Mouse (Mus musculus) layer of hippocampus, adult 2 months (tissue): ENCODE results near the gene Ggt1. TPM values are rescaled to one million over a fixed set of nuclear protein-coding genes. Genes with fewer than 3 reads are reported as not detected.
"Not testable (repeated sequence)": the region's sequence is repeated elsewhere in the genome, so short reads cannot be mapped to it uniquely, and the experiment has no call there.

ENCODE experiments used
- DNase-seq, 2 experiments: peaks; one replicate each; pipeline ENCODE4 v3.0.0; 2022; ENCODE audit warnings: low spot score in 2 of 2
- H3K27ac ChIP-seq: fragments of 200-600 bp; 2 replicates; pipeline ENCODE4 v1.8.1; 2022
- H3K4me3 ChIP-seq: fragments of 200-600 bp; 2 replicates; pipeline ENCODE4 v1.8.1; 2022; ENCODE audit warnings: mild to moderate bottlenecking
- CTCF ChIP-seq: fragments of 200-600 bp; conservative IDR thresholded peaks from 2 replicates; pipeline ENCODE4 v1.8.1; 2022; ENCODE audit warnings: antibody characterized with exemption, mild to moderate bottlenecking, moderate library complexity
- long read RNA-seq, 2 experiments: library from polyadenylated mRNA; stranded (forward); transcript quantifications; one replicate each; pipeline ENCODE4 v2.0.0; 2021; ENCODE audit warnings: borderline mapping rate in 2 of 2
- total RNA-seq, 2 experiments: library from RNA; stranded (reverse); gene quantifications; 2 replicates each; pipeline ENCODE4 v1.2.3; 2021

Gene Ggt1
- total RNA-seq = 1 to 10 TPM; 2.7 to 4.5 TPM
- long read RNA-seq, experiment 1, partial matches to known transcripts = 0 of 2 reads
- long read RNA-seq, experiment 1, other reads (novel, unspliced or antisense) = 2 of 2 reads
- long read RNA-seq, experiment 2, partial matches to known transcripts = 0 of 1 reads
- long read RNA-seq, experiment 2, other reads (novel, unspliced or antisense) = 1 of 1 reads

- no peak for TF ChIP-seq CTCF
- DNase-seq = no peak
- Histone ChIP-seq H3K4me3 (peak within 1 kb of the TSS; percentile 60; the same call in 1 of the 2 replicates), H3K27ac (peak within 1 kb of the TSS; percentile 78)
These were observed at the start of gene Ggt1 for GRCm38 (mm10) chr10:75561071-75561654. Ggt1 (plus strand) TSS chr10:75561604.

DNA sequence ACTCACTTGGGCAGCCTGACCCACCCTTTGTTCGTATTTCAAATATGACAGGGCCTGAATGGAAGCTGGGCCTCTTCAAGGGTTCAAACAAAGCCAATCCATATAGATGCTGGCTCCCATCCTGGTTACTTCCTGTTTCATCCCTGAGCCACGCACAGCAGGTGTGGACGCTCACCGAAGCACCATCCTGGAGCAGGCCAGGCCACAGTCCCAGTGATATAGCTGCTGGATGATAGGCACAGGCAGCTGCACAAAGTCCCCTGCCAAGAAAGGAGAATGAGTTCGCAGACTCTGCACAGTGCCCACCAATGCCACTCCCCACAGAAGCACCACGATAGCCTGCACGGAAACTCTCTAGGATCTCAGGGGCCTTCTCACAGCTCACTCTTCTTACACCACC is 49.5 kb upstream of the Ggt1 start:
- Histone ChIP-seq H3K4me3 (no peak overlapping the region), H3K27ac (no peak overlapping the region)
- DNase-seq = no peak
- no peak for TF ChIP-seq CTCF

- DNase-seq = no peak
- TF ChIP-seq CTCF = no peak
- Histone ChIP-seq H3K4me3 (no peak overlapping the region), H3K27ac (no peak overlapping the region)
These were observed 48.6 kb upstream of the Ggt1 start for GRCm38 (mm10) chr10:75512796-75513195.

DNA sequence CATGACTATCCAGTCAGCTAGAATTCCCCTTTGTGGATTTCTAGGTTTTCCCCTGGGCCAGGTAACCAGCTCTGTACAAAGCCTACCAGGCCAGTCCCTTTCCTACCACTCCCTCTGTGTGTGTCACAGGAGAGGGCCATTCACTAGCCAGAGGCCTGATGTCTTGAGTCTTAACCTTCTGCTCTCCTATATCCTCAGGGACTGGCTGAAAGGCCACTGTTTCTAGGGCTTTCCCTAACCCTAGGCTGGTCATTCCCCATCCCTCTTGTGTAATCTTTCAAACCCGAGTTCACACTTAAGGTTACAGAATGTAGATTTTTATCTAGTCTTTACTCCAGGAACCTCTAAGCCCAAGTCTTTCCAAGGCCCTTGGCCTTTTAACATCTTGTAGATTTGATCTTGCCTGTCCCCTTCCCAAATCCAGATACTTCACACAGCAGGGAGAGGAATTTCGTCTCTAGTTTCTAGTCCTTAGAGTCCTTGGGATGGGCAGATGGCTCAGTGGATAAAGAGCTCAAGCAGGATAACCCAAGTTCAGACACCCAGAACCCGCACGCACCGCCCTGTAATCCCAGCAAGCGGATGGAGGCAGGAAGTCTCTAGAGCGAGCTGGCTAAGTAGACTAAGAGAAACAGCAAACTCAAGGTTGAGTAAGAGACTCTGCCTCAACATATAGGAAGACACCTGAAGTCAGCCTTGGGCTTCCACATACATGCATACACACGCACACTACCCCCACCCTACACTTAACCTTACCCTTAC is 47.9 kb upstream of the Ggt1 start:
- Histone ChIP-seq H3K4me3 (no peak overlapping the region), H3K27ac (no peak overlapping the region)
- TF ChIP-seq CTCF = no peak
- DNase-seq = no peak

GRCm38 (mm10) chr10:75514361-75514760 is 47.0 kb upstream of the Ggt1 start:
- DNase-seq = no peak
- H3K27ac ChIP-seq = no peak overlapping the region
- no peak overlapping the region for H3K4me3 ChIP-seq
- no peak for TF ChIP-seq CTCF

DNA sequence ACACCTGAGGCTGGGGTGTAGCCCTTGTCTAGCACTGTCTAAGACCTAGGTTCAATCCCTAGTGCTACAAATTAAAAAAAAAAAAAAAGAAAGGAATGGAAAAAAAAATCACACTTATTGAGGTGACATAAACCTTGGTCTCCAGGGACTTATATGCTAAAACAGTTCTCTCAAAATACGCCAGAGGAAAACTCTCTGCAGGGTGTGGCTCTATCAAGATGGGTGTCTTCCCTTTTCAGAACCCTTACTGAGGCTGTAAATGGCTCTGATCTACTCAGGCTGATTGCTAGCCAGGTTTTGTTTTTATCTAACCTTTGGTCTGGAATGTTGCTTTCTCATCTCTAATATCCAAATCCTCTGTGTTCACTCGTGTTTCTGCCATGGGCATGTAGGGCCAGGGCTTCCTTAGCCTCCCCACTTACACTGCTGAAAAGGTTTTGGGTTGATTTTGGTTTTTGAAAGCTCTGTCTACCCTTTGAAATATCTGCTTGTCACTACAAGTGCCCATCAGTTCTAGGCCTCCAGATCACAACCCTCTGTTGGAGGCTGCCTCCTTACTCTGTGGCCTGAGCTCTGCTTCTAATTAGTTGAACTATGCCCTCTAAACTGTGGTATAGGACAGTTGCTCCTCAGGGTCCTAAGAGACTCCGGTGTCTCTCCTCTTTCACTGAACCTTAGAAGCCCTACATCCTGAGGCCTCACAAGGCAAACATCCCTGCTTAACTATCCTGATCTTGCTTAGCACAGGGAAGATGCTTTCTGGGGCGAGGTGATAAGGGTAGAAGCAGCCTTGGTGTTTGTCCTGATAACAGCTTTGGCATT is 46.0 kb upstream of the Ggt1 start:
- no peak for DNase-seq
- H3K27ac ChIP-seq = no peak overlapping the region
- no peak for TF ChIP-seq CTCF
- no peak overlapping the region for H3K4me3 ChIP-seq

GRCm38 (mm10) chr10:75516038-75516723 is 45.2 kb upstream of the Ggt1 start:
- DNase-seq = no peak
- Histone ChIP-seq H3K4me3 (peak overlapping the region; percentile 96), H3K27ac (peak overlapping the region; percentile 98)
- no peak for TF ChIP-seq CTCF

GRCm38 (mm10) chr10:75516724-75517072 is 44.7 kb upstream of the Ggt1 start:
- peak overlapping the region; percentile 98 for H3K27ac ChIP-seq
- no peak for TF ChIP-seq CTCF
- peak in 1 of 2 experiments; percentile 22 for DNase-seq
- peak overlapping the region; percentile 96 for H3K4me3 ChIP-seq

DNA sequence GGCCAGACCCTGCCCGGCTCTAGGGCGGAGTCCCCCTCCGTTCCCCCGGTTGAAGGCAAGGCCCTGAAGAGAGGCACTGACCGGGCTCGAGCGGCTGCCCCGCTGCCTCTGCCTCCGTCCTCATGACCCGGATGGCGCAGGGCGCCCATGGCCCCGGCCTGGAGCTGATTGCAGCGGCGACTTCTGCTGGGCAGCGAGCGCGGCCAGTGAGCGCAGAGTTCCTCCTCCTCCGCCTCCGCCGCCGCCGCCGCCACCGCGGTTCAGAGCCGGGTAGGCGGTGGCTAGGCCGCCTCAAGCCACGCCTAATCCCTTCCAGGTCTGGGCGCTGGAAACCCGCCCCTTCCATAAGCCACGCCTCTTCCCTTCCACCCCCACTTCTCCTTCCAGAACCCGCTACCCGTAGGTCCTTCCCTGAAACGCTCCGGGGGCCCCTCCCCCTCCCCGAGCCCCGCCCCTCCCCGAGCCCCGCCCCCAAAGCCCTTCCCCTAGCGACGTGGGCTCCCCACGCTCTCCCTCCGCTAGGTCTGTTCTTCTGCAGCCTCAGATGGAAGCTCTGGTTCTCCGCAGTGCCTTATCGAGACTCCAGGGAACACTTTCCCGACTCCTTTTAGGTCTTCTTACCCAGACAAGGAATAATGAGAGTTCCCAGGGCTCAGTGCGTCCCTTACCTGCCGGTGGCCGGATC is 44.2 kb upstream of the Ggt1 start, which contains the start of gene Snrpd3:
TSS of gene Snrpd3 (plus strand) at position 479 of the 685 bp plus-strand sequence.
- peak; percentile 90 to 95 for DNase-seq
- peak within 1 kb of the TSS; percentile 98 for H3K27ac ChIP-seq
- peak within 1 kb of the TSS; percentile 96 for H3K4me3 ChIP-seq
- no peak; the same call in 1 of the 2 replicates for TF ChIP-seq CTCF

GRCm38 (mm10) chr10:75517758-75518143 is 43.7 kb upstream of the Ggt1 start, which contains the start of gene Gucd1:
Gucd1 (minus strand) TSS chr10:75517972.
- DNase-seq = peak; percentile 98 to 99
- Histone ChIP-seq H3K27ac (peak within 1 kb of the TSS; percentile 98), H3K4me3 (peak within 1 kb of the TSS; percentile 96)
- no peak for TF ChIP-seq CTCF

GRCm38 (mm10) chr10:75520581-75520980 is 40.8 kb upstream of the Ggt1 start:
- Histone ChIP-seq H3K27ac (no peak overlapping the region), H3K4me3 (no peak overlapping the region)
- no peak for DNase-seq
- no peak for TF ChIP-seq CTCF

- no peak overlapping the region for H3K4me3 ChIP-seq
- no peak for TF ChIP-seq CTCF
- DNase-seq = no peak
- no peak overlapping the region for H3K27ac ChIP-seq
These were observed 39.8 kb upstream of the Ggt1 start for GRCm38 (mm10) chr10:75521643-75522042.

DNA sequence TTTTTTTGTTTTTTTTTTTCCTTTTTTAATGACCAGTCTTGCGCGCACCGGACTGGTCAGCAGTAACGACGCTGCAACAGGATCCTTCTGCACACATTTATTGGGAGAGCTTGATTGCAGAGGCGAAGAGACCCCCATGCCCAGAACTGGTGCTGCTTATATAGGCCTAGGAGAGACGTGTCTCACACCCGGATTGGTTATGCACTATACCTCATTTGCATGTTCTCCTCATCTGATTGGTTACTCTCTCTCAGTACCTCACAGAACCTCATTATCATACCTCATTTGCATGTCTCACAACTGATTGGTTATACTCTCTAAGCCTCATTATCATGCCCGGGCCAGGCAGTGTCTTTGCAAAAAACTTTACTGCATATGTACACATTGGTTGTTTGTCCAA is 36.0 kb upstream of the Ggt1 start:
- not testable (repeated sequence) for H3K27ac ChIP-seq, DNase-seq, H3K4me3 ChIP-seq
